Mouse (Mus musculus): Measurements from ENCODE around the gene Gm43738.

Gene Gm43738

GRCm38 (mm10) chr3:89100811-89101210 is at the start of gene Gm43738:
Gene Gm43738 (minus strand): TSS chr3:89101099.
- no peak for DNase-seq

- no peak for DNase-seq
Observed at GRCm38 (mm10) chr3:89148567-89148966, 47.7 kb upstream of the Gm43738 start.

GRCm38 (mm10) chr3:89147979-89148311 is 47.0 kb upstream of the Gm43738 start:
- no peak for DNase-seq

- DNase-seq: no peak
Observed at GRCm38 (mm10) chr3:89147101-89147978, 46.4 kb upstream of the Gm43738 start.

- DNase-seq: no peak
Observed at GRCm38 (mm10) chr3:89145566-89145965, 44.7 kb upstream of the Gm43738 start.

GRCm38 (mm10) chr3:89144821-89145220 is 43.9 kb upstream of the Gm43738 start:
- no peak for DNase-seq

- peak in 1 of 2 experiments; percentile 23 for DNase-seq
Observed at GRCm38 (mm10) chr3:89136365-89136764, 35.5 kb upstream of the Gm43738 start.

- no peak for DNase-seq
Observed at GRCm38 (mm10) chr3:89135958-89136357, 35.1 kb upstream of the Gm43738 start, which contains the start of gene Pklr. Gene Pklr (plus strand): TSS chr3:89136142.

- no peak for DNase-seq
Observed at GRCm38 (mm10) chr3:89133752-89134151, 32.9 kb upstream of the Gm43738 start.

- DNase-seq: no peak
Observed at GRCm38 (mm10) chr3:89133063-89133450, 32.2 kb upstream of the Gm43738 start.

GRCm38 (mm10) chr3:89132285-89133062 is 31.6 kb upstream of the Gm43738 start:
- no peak for DNase-seq

- no peak for DNase-seq
Observed at GRCm38 (mm10) chr3:89131816-89132215, 30.9 kb upstream of the Gm43738 start.

- no peak for DNase-seq
Observed at GRCm38 (mm10) chr3:89129908-89130307, 29.0 kb upstream of the Gm43738 start.

GRCm38 (mm10) chr3:89125981-89126380 is 25.1 kb upstream of the Gm43738 start:
- DNase-seq: no peak

GRCm38 (mm10) chr3:89124241-89124640 is 23.3 kb upstream of the Gm43738 start:
- no peak for DNase-seq

GRCm38 (mm10) chr3:89123313-89123712 is 22.4 kb upstream of the Gm43738 start:
- no peak for DNase-seq

GRCm38 (mm10) chr3:89115522-89115921 is 14.6 kb upstream of the Gm43738 start:
- peak; percentile 21 to 44 for DNase-seq

GRCm38 (mm10) chr3:89113058-89113457 is 12.2 kb upstream of the Gm43738 start:
- no peak for DNase-seq

- no peak for DNase-seq
Observed at GRCm38 (mm10) chr3:89108146-89108545, 7.2 kb upstream of the Gm43738 start.

GRCm38 (mm10) chr3:89107545-89107944 is 6.6 kb upstream of the Gm43738 start:
- DNase-seq: no peak

GRCm38 (mm10) chr3:89106881-89107280 is 6.0 kb upstream of the Gm43738 start:
- DNase-seq: no peak

GRCm38 (mm10) chr3:89103291-89103595 is 2.3 kb upstream of the Gm43738 start:
- no peak for DNase-seq

GRCm38 (mm10) chr3:89102495-89103290 is 1.8 kb upstream of the Gm43738 start:
- no peak for DNase-seq

Measured in B cell, adult 2 months (primary cell).